Mouse (Mus musculus): Measurements from ENCODE around the gene Bicdl1. TPM values are rescaled to one million over a fixed set of nuclear protein-coding genes. Genes with fewer than 3 reads are reported as not detected.
"Not testable (repeated sequence)": the region's sequence is repeated elsewhere in the genome, so short reads cannot be mapped to it uniquely, and the experiment has no call there.

Gene Bicdl1
- polyA plus RNA-seq, 1 experiment: 6.5 TPM

DNA sequence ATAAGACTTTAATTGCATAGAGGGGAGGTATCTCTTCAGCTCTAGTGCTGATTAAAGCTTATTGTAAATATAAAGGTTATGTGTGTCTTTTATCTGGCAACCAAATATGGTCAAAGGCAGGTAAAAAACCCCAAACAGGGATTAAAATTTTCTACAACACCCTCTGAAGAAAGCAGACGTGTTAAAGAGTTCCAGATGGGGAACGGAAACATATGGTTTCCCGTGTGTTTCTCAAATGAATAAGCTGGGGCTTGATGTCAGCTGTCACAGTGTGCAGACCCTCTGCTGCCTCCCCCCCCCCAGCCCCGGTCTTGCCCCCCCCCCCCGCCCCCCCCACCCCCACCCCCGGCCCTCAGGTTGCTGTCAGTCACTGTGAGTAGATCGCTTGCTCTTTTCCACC lies 24.1 kb upstream of the Bicdl1 start:
- H3K4me3 ChIP-seq (replicated peaks): no peak overlapping the region
- H3K4me1 ChIP-seq: no peaks in the 10 kb centered on the region
- H3K36me3 ChIP-seq (replicated peaks; ENCODE audit: low read length): no peaks in the 10 kb centered on the region
- no peaks in the 10 kb centered on the region for H3K27me3 ChIP-seq (replicated peaks)
- TF ChIP-seq FLI1 (IDR thresholded peaks at IDR 0.05; ENCODE audit: low read length): no peak
- TF ChIP-seq GATA1 (IDR thresholded peaks at IDR 0.05; ENCODE audit: borderline replicate concordance, low read length): no peak
- H3K9me3 ChIP-seq: peaks cover 14% of the 10 kb centered on the region

DNA sequence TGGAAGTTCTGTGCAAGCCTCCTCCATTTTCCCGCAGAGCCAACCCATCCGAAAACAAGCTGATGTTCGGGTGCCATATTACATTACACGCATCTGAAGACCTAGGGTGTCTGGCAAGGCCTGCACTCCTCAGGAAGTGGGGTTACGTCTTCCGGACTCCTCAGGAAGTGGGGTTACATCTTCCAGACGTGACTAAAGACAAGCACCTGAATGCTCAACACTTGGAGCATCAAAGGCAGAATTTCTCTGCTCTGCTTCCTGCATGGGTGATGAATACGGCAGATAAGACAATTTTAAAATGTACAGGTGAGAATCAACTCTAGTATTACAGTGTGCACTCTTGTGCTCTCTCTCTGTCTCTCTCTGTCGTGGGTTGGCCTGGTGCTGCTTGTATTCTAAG lies 23.4 kb upstream of the Bicdl1 start:
- H3K27me3 ChIP-seq (replicated peaks): no peaks in the 10 kb centered on the region
- no peaks in the 10 kb centered on the region for H3K4me1 ChIP-seq
- peaks cover 14% of the 10 kb centered on the region for H3K9me3 ChIP-seq
- H3K4me3 ChIP-seq (replicated peaks): no peak overlapping the region
- H3K36me3 ChIP-seq (replicated peaks; ENCODE audit: low read length): no peaks in the 10 kb centered on the region
- TF ChIP-seq FLI1 (IDR thresholded peaks at IDR 0.05; ENCODE audit: low read length) (no peak), GATA1 (IDR thresholded peaks at IDR 0.05; ENCODE audit: borderline replicate concordance, low read length) (no peak)

DNA sequence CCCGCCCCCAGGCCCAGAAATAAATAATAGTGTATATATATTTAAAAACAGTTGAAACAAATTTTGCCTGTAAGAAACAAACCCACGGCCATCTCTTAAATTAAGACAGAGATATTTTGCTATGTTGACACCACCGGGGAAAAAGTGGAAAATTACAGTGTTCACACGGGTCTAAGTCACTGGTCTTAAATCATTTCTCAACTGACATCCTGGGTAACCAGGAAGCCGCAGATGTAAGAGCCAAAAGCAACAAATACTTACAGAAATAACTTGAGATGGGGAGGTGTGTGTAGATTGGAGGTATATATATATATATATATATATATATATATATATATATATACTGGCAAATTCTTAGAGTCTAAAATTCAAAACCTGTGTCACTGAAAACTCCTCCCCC lies 21.5 kb upstream of the Bicdl1 start:
- H3K9me3 ChIP-seq: peaks cover 14% of the 10 kb centered on the region
- H3K27me3 ChIP-seq (replicated peaks): no peaks in the 10 kb centered on the region
- H3K4me1 ChIP-seq: no peaks in the 10 kb centered on the region
- H3K4me3 ChIP-seq (replicated peaks): no peak overlapping the region
- TF ChIP-seq FLI1 (IDR thresholded peaks at IDR 0.05; ENCODE audit: low read length) (no peak), GATA1 (IDR thresholded peaks at IDR 0.05; ENCODE audit: borderline replicate concordance, low read length) (no peak)
- H3K36me3 ChIP-seq (replicated peaks; ENCODE audit: low read length): no peaks in the 10 kb centered on the region

DNA sequence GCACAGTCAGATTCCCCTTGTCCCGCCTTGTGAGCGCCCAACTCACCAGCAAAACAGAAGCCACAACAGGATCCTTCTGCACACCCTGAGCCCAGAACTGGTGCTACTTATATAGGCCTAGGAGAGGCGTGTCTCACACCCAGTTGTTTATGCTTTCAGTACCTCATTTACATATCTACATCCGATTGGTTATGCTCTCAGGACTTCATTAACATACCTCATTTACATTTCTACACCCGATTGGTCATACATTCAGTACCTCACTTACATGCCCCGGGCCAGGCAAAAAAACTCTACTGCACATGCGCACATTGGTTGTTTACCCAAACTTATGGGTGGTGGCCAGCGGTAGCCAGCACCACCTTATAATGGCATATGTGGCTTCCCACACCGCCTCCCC lies 20.5 kb upstream of the Bicdl1 start:
- H3K9me3 ChIP-seq; H3K4me3 ChIP-seq (replicated peaks); H3K4me1 ChIP-seq; H3K36me3 ChIP-seq (replicated peaks; ENCODE audit: low read length); H3K27me3 ChIP-seq (replicated peaks): not testable (repeated sequence)

DNA sequence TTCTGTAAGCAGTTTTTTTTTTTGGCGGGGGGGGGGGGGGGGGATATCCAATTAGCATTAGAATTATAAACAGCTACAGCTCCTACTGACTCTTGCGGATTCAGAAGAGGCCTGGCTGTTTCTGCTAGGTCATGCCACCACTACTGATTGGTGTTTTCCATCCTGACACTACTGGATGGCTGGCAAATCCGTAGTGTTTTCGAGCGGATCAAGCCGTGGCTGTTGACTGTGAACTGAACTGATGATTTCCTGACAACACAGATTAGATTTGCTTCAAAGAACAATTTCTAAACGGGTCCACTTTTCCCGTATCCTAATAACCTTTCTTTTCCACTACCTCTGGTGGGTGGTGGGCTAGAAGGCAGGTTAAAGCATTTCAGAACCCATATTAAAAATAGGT lies 16.9 kb upstream of the Bicdl1 start:
- Histone ChIP-seq H3K27me3 (replicated peaks) (no peaks in the 10 kb centered on the region), H3K4me1 (no peaks in the 10 kb centered on the region), H3K4me3 (replicated peaks) (no peak overlapping the region), H3K9me3 (no peaks in the 10 kb centered on the region), H3K36me3 (replicated peaks; ENCODE audit: low read length) (no peaks in the 10 kb centered on the region)
- TF ChIP-seq FLI1 (IDR thresholded peaks at IDR 0.05; ENCODE audit: low read length) (no peak), GATA1 (IDR thresholded peaks at IDR 0.05; ENCODE audit: borderline replicate concordance, low read length) (no peak)

DNA sequence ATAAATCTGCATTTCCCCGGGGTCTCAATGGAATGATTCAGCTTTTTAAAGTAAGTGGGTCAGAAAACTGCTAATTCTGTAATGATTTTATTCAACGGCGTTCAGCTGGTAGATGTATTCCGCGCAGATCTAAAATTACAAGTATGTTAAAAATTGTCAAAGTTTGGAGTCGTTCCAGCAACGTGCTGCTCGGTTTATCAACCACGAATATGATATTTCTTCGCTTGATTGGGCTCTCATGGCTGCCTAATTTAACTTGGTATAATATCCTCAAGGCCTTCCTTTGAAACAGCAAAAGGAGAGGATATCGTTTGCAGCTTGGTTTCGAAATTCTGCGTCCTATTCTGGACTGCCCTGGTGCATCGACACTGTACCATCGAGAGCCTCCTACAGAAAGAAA lies 13.9 kb upstream of the Bicdl1 start:
- Histone ChIP-seq H3K4me3 (replicated peaks) (no peak overlapping the region), H3K36me3 (replicated peaks; ENCODE audit: low read length) (no peaks in the 10 kb centered on the region), H3K9me3 (no peaks in the 10 kb centered on the region), H3K27me3 (replicated peaks) (peaks cover 1% of the 10 kb centered on the region), H3K4me1 (no peaks in the 10 kb centered on the region)
- TF ChIP-seq GATA1 (IDR thresholded peaks at IDR 0.05; ENCODE audit: borderline replicate concordance, low read length) (no peak), FLI1 (IDR thresholded peaks at IDR 0.05; ENCODE audit: low read length) (no peak)

DNA sequence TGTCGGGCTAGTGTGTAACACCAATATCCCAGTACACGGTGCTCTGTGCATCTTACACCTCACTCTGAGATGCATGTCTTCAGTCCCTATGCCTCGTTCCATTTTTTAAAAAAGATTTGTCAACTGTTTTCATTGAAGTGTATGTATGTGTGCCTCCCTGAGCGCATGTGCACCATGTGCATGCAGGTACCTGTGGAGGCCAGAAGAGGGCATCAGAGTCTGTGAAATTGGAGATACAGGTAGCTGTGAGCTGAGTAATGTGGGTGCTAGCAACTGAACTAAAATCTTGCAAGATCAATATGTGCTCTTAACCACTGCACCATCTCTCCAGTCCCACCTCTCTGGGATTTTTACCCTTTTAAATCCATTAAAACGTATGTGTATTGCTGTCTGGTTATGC lies 6.6 kb upstream of the Bicdl1 start:
- Histone ChIP-seq H3K36me3 (replicated peaks; ENCODE audit: low read length) (no peaks in the 10 kb centered on the region), H3K27me3 (replicated peaks) (peaks cover 16% of the 10 kb centered on the region), H3K4me3 (replicated peaks) (no peak overlapping the region), H3K9me3 (peaks cover 25% of the 10 kb centered on the region), H3K4me1 (no peaks in the 10 kb centered on the region)
- TF ChIP-seq GATA1 (IDR thresholded peaks at IDR 0.05; ENCODE audit: borderline replicate concordance, low read length) (no peak), FLI1 (IDR thresholded peaks at IDR 0.05; ENCODE audit: low read length) (no peak)

DNA sequence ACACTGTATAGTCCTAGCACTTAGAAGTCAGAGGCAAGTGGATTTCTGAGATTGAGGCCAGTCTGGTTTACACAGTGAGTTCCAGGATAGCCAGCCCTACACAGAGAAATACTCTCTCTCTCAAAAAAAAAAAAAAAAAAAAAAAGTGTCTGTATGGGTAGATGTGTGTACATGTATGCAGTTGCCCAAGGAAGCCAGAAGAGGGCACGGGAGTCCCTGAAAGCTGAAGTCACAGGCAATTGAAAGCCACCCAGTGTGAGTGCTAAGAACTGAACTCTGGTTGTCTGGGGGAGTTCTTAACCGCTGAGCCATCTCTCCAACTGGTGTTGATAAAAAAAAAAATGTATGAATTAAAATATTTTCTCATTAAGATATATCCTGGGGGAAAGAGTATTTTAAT lies 3.1 kb upstream of the Bicdl1 start:
- Histone ChIP-seq H3K9me3 (peaks cover 28% of the 10 kb centered on the region), H3K4me1 (peaks cover 20% of the 10 kb centered on the region)

DNA sequence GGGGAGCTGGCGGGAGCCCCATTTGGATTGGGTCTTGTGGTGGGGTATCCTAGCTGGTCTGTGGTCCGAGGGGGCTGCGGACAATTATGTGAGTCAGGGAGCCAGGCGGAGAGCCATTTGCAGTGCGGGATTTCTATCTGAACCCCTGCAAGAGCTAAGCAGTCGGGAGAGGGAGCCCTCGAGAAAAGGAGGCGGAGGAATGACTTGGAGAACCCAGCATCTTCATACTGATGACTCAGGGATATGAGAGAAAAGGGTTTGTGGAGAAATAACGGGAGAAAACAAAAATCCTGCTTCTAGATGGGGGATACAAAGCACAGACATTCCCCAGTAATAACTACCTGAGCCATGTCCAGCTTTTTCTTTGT lies 1.4 kb upstream of the Bicdl1 start:
- Histone ChIP-seq H3K27me3 (replicated peaks) (peaks cover 53% of the 10 kb centered on the region), H3K4me1 (peaks cover 20% of the 10 kb centered on the region), H3K36me3 (replicated peaks; ENCODE audit: low read length) (no peaks in the 10 kb centered on the region), H3K4me3 (replicated peaks) (peak overlapping the region; percentile 93), H3K9me3 (peaks cover 16% of the 10 kb centered on the region)
- TF ChIP-seq GATA1 (IDR thresholded peaks at IDR 0.05; ENCODE audit: borderline replicate concordance, low read length): no peak

More for the DNA sequence above, 3.1 kb upstream of the Bicdl1 start:
- Histone ChIP-seq H3K4me3 (replicated peaks) (no peak overlapping the region), H3K36me3 (replicated peaks; ENCODE audit: low read length) (no peaks in the 10 kb centered on the region), H3K27me3 (replicated peaks) (peaks cover 48% of the 10 kb centered on the region)
- TF ChIP-seq FLI1 (IDR thresholded peaks at IDR 0.05; ENCODE audit: low read length) (no peak), GATA1 (IDR thresholded peaks at IDR 0.05; ENCODE audit: borderline replicate concordance, low read length) (no peak)

DNA sequence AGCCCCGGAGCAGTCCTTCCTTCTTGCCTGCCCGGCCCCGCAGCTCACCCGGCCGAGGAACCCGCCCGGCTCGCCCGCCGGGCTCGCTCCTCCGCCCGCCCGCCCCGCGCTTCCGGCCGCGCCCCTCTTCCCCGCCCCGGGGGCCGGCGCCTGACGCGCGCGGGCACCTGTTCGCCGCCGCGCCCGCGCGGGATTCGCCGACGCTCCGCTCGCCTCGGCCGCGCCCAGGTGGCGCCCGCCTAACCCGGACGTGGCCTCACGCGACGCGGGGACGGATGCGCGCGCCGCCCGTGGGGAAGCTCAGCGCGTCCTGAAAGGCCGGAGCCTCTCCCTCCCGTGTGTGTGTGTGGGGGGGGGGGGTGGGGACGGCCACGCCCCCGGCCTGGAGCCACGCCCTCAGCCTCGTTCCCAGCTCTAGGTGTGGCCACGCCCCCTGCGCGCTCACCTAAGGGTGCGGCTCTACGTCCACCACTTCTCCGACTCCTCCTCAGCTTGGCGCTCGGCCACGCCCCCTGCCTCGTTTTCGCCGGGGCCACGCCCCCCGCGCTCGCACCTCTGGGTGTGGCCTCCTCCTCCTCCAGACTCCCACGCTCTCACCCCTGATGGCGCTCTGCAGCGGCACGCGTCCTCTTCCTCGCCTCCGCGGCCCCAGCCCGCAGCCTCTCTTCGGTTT lies 891 bp upstream of the Bicdl1 start:
- Histone ChIP-seq H3K36me3 (replicated peaks; ENCODE audit: low read length) (no peaks in the 10 kb centered on the region), H3K4me1 (peaks cover 20% of the 10 kb centered on the region), H3K27me3 (replicated peaks) (peaks cover 52% of the 10 kb centered on the region), H3K4me3 (replicated peaks) (peak overlapping the region; percentile 93), H3K9me3 (peaks cover 14% of the 10 kb centered on the region)
- TF ChIP-seq GATA1 (IDR thresholded peaks at IDR 0.05; ENCODE audit: borderline replicate concordance, low read length) (no peak), FLI1 (IDR thresholded peaks at IDR 0.05; ENCODE audit: low read length) (no peak)

DNA sequence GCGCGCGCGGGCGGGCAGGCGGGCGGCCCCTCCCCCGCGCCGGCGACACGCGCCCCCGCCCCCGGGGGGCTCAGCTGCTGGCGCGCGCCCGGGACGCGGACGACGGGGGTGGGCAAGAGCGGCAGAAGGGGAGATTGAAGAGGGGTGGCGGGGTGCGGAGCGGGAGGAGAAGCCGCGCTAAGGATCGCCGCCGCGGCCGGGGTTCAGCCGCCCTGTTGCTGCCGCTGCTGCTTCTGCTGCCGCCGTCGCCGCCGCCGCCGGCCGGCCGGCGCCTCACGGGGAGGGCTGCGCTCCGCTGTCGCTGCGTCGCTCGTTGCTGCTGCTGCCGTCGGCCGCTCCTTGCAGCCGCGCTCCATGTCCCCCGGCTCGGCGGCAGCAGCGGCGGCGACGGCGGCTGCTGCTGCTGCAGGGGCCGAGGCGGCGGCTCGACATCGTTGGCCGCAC lies 333 bp upstream of the Bicdl1 start:
- TF ChIP-seq FLI1 (IDR thresholded peaks at IDR 0.05; ENCODE audit: low read length): no peak
- TF ChIP-seq GATA1 (IDR thresholded peaks at IDR 0.05; ENCODE audit: borderline replicate concordance, low read length): no peak
- Histone ChIP-seq H3K27me3 (replicated peaks) (peaks cover 52% of the 10 kb centered on the region), H3K4me1 (peaks cover 20% of the 10 kb centered on the region), H3K36me3 (replicated peaks; ENCODE audit: low read length) (no peaks in the 10 kb centered on the region), H3K4me3 (replicated peaks) (peak overlapping the region; percentile 93), H3K9me3 (peaks cover 14% of the 10 kb centered on the region)

All from megakaryocyte, embryonic 14.5 days (primary cell).